Mouse (Mus musculus) forebrain, embryonic 13.5 days (tissue): Measurements from ENCODE around the gene Lrch3. TPM values are rescaled to one million over a fixed set of nuclear protein-coding genes. Genes with fewer than 3 reads are reported as not detected.

ENCODE experiments used
- ATAC-seq: fragments of 200-750 bp; cut with Nextera tagmentation; 2 replicates; pipeline ENCODE4 v1.8.0; 2017
- H3K27ac ChIP-seq: fragments of 300-500 bp; sonication (generic); 2 replicates; pipeline ENCODE4 v1.5.1; 2015; ENCODE audit warnings: inconsistent platforms, mild to moderate bottlenecking, moderate library complexity
- H3K27me3 ChIP-seq: fragments of 300-500 bp; sonication (generic); 2 replicates; pipeline ENCODE4 v1.6.1; 2015; ENCODE audit warnings: mild to moderate bottlenecking, inconsistent platforms
- H3K36me3 ChIP-seq: fragments of 300-500 bp; sonication (generic); 2 replicates; pipeline ENCODE4 v1.6.1; 2015; ENCODE audit warnings: mild to moderate bottlenecking, inconsistent platforms; ENCODE audit not compliant: poor library complexity, severe bottlenecking
- H3K4me1 ChIP-seq: fragments of 300-500 bp; sonication (generic); 2 replicates; pipeline ENCODE4 v1.6.1; 2015; ENCODE audit warnings: inconsistent platforms
- H3K4me2 ChIP-seq: fragments of 300-500 bp; sonication (generic); 2 replicates; pipeline ENCODE4 v1.6.1; 2015; ENCODE audit warnings: inconsistent platforms, mild to moderate bottlenecking, moderate library complexity
- H3K4me3 ChIP-seq: fragments of 300-500 bp; sonication (generic); 2 replicates; pipeline ENCODE4 v1.5.1; 2015; ENCODE audit warnings: mild to moderate bottlenecking, inconsistent platforms
- H3K9ac ChIP-seq: fragments of 300-500 bp; sonication (generic); 2 replicates; pipeline ENCODE4 v1.6.1; 2015; ENCODE audit warnings: mild to moderate bottlenecking, inconsistent platforms
- H3K9me3 ChIP-seq: fragments of 300-500 bp; sonication (generic); replicated peaks from 2 replicates; pipeline ENCODE4 v1.6.1; 2016; ENCODE audit warnings: inconsistent platforms
- WGBS: fragments of 180-500 bp; shearing (Covaris S2); methylation state at CpG from one replicate; pipeline ENCODE4 v1.1.7; 2015; 5-methylcytosine and 5-hydroxymethylcytosine counted together
- polyA plus RNA-seq: library from polyadenylated mRNA; unstranded; fragments of >200 nt; fragmentation: Nextera tagmentation; extraction: Ambion mirVana; gene quantifications from 2 replicates; pipeline ENCODE4 v1.2.1, GENCODE M21; 2015

The Lrch3 gene
- polyA plus RNA-seq, 1 experiment from 2014 or later = 39.9 TPM

- Histone ChIP-seq H3K9ac (no peak overlapping the region), H3K36me3 (peaks cover 34% of the 10 kb centered on the region), H3K4me2 (no peak overlapping the region), H3K9me3 (no peaks in the 10 kb centered on the region), H3K27ac (no peak overlapping the region), H3K27me3 (no peaks in the 10 kb centered on the region), H3K4me1 (peaks cover 50% of the 10 kb centered on the region), H3K4me3 (no peak overlapping the region)
- 71% methylated on average over 2 of the region's 2 CpGs for WGBS
- ATAC-seq = no peak
These were observed 147.0 kb downstream of the Lrch3 start for GRCm38 (mm10) chr16:33060926-33061325.

- 50% methylated on average over 11 of the region's 11 CpGs for WGBS
- Histone ChIP-seq H3K9me3 (no peaks in the 10 kb centered on the region), H3K27ac (0 out of 2 replicates have a peak overlapping the region, but pooled peaks have one; percentile 82), H3K27me3 (no peaks in the 10 kb centered on the region), H3K4me1 (peaks cover 50% of the 10 kb centered on the region), H3K4me3 (peak overlapping the region; percentile 78; the same call in 1 of the 2 replicates), H3K36me3 (peaks cover 36% of the 10 kb centered on the region), H3K4me2 (peak overlapping the region; percentile 84), H3K9ac (no peak overlapping the region)
- ATAC-seq = no peak
These were observed 147.5 kb downstream of the Lrch3 start for GRCm38 (mm10) chr16:33061400-33061799.

- H3K4me1 ChIP-seq = peaks cover 48% of the 10 kb centered on the region
- no peaks in the 10 kb centered on the region for H3K9me3 ChIP-seq
- peak within 1 kb of the TSS; percentile 82 for H3K27ac ChIP-seq
- under 1% methylated on average over 62 of the region's 64 CpGs for WGBS
- H3K4me2 ChIP-seq = peak within 1 kb of the TSS; percentile 84
- no peaks in the 10 kb centered on the region for H3K27me3 ChIP-seq
- peak; percentile 98 for ATAC-seq
- H3K9ac ChIP-seq = peak within 1 kb of the TSS; percentile 85
- H3K4me3 ChIP-seq = peak within 1 kb of the TSS; percentile 78
- H3K36me3 ChIP-seq = peaks cover 43% of the 10 kb centered on the region
These were observed 148.3 kb downstream of the Lrch3 start, which contains the start of gene Lmln for GRCm38 (mm10) chr16:33062024-33062681. Gene Lmln (plus strand): TSS chr16:33062521.

- Histone ChIP-seq H3K27me3 (no peaks in the 10 kb centered on the region), H3K36me3 (peaks cover 43% of the 10 kb centered on the region), H3K9ac (peak overlapping the region; percentile 85), H3K9me3 (no peaks in the 10 kb centered on the region), H3K4me1 (peaks cover 43% of the 10 kb centered on the region), H3K27ac (peak overlapping the region; percentile 82), H3K4me2 (peak overlapping the region; percentile 84), H3K4me3 (peak overlapping the region; percentile 78)
- WGBS = under 1% methylated on average over 23 of the region's 35 CpGs
- no peak; the same call in 1 of the 2 replicates for ATAC-seq
These were observed 148.8 kb downstream of the Lrch3 start for GRCm38 (mm10) chr16:33062682-33063131.

- Histone ChIP-seq H3K4me3 (peak overlapping the region; percentile 78), H3K9me3 (no peaks in the 10 kb centered on the region), H3K4me1 (peaks cover 38% of the 10 kb centered on the region), H3K27me3 (no peaks in the 10 kb centered on the region), H3K9ac (peak overlapping the region; percentile 85), H3K36me3 (peaks cover 39% of the 10 kb centered on the region), H3K4me2 (peak overlapping the region; percentile 84), H3K27ac (no peak overlapping the region)
- ATAC-seq = no peak
- 6% methylated on average over 7 of the region's 7 CpGs for WGBS
These were observed 149.4 kb downstream of the Lrch3 start for GRCm38 (mm10) chr16:33063267-33063666.

- H3K9ac ChIP-seq = no peak overlapping the region
- H3K36me3 ChIP-seq = peaks cover 33% of the 10 kb centered on the region
- no peak overlapping the region for H3K4me2 ChIP-seq
- H3K27me3 ChIP-seq = no peaks in the 10 kb centered on the region
- no peak for ATAC-seq
- no peak overlapping the region for H3K4me3 ChIP-seq
- peaks cover 25% of the 10 kb centered on the region for H3K4me1 ChIP-seq
- WGBS = 74% methylated on average over 9 of the region's 9 CpGs
- no peak overlapping the region for H3K27ac ChIP-seq
- no peaks in the 10 kb centered on the region for H3K9me3 ChIP-seq
These were observed 150.7 kb downstream of the Lrch3 start for GRCm38 (mm10) chr16:33064636-33065035.

Other genes starting within 250 kb of the Lrch3 start
- 0.04 TPM in 1 of 2 replicates, not detected in the other for gene Muc4, start 178.2 kb upstream of the Lrch3 start, polyA plus RNA-seq
- not detected in 2 replicates for gene Muc20, start 116.7 kb upstream of the Lrch3 start, polyA plus RNA-seq
- not detected in 2 replicates for gene Smbd1, start 103.6 kb upstream of the Lrch3 start, polyA plus RNA-seq
- gene Fyttd1, start 36.6 kb upstream of the Lrch3 start, polyA plus RNA-seq = 103 and 119 TPM in 2 replicates
- gene Rubcn, start 36.3 kb upstream of the Lrch3 start, polyA plus RNA-seq = 22.3 and 25.0 TPM in 2 replicates
- gene Iqcg, start 142.1 kb downstream of the Lrch3 start, polyA plus RNA-seq = 4.0 and 5.4 TPM in 2 replicates
- gene Rpl35a, start 142.4 kb downstream of the Lrch3 start, polyA plus RNA-seq = 664 and 784 TPM in 2 replicates
- gene Lmln, start 148.4 kb downstream of the Lrch3 start, polyA plus RNA-seq = 3.2 and 3.4 TPM in 2 replicates